Mouse (Mus musculus) liver, embryonic 11.5 days (tissue): Measurements from ENCODE around the gene Bcl6b. TPM values are rescaled to one million over a fixed set of nuclear protein-coding genes. Genes with fewer than 3 reads are reported as not detected.

Experiments
- ATAC-seq: fragments of 200-750 bp; cut with Nextera tagmentation; replicated peaks from 2 replicates; pipeline ENCODE4 v1.8.0; 2017; ENCODE audit warnings: moderate number of reproducible peaks, mild to moderate bottlenecking, moderate TSS enrichment, moderate library complexity; ENCODE audit not compliant: low FRiP score
- DNase-seq: peaks from one replicate; pipeline ENCODE4 v3.0.0-alpha.2; 2017; ENCODE audit warnings: low spot score
- H3K27ac ChIP-seq: fragments of 300-500 bp; sonication (generic); 2 replicates; pipeline ENCODE4 v1.5.1; 2014; ENCODE audit warnings: mild to moderate bottlenecking, low read depth, low read length, control low read depth
- H3K27me3 ChIP-seq: fragments of 300-500 bp; sonication (generic); replicated peaks from 2 replicates; pipeline ENCODE4 v1.6.1; 2014; ENCODE audit warnings: low read length, mixed read lengths; ENCODE audit not compliant: control insufficient read depth, insufficient read depth
- H3K36me3 ChIP-seq: fragments of 300-500 bp; sonication (generic); 2 replicates; pipeline ENCODE4 v1.6.1; 2014; ENCODE audit warnings: mild to moderate bottlenecking, low read length, moderate library complexity, mixed read lengths; ENCODE audit not compliant: control insufficient read depth, insufficient read depth
- H3K4me1 ChIP-seq: fragments of 300-500 bp; sonication (generic); replicated peaks from 2 replicates; pipeline ENCODE4 v1.6.1; 2014; ENCODE audit warnings: low read length, mixed read lengths; ENCODE audit not compliant: control insufficient read depth, insufficient read depth
- H3K4me2 ChIP-seq: fragments of 300-500 bp; sonication (generic); 2 replicates; pipeline ENCODE4 v1.6.1; 2014; ENCODE audit warnings: mild to moderate bottlenecking, control low read depth, moderate library complexity
- H3K4me3 ChIP-seq: fragments of 300-500 bp; sonication (generic); 2 replicates; pipeline ENCODE4 v1.5.1; 2014; ENCODE audit warnings: low read depth, low read length, control low read depth
- H3K9ac ChIP-seq: fragments of 300-500 bp; sonication (generic); 2 replicates; pipeline ENCODE4 v1.6.1; 2014; ENCODE audit warnings: low read depth, low read length, control low read depth
- H3K9me3 ChIP-seq: fragments of 300-500 bp; sonication (generic); 2 replicates; pipeline ENCODE4 v1.6.1; 2016; ENCODE audit warnings: low read length, inconsistent platforms, mixed read lengths; ENCODE audit not compliant: control insufficient read depth
- WGBS: fragments of 180-500 bp; shearing (Covaris S2); extraction: QIAGEN DNeasy Blood & Tissue Kit; methylation state at CpG from one replicate; pipeline ENCODE4 v1.1.7; 2014; 5-methylcytosine and 5-hydroxymethylcytosine counted together
- polyA plus RNA-seq: library from polyadenylated mRNA; unstranded; fragments of >200 nt; fragmentation: Nextera tagmentation; extraction: Ambion mirVana; gene quantifications from 2 replicates; pipeline ENCODE4 v1.2.1, GENCODE M21; 2014

Bcl6b gene
- 6.8 and 7.3 TPM in 2 replicates for polyA plus RNA-seq

GRCm38 (mm10) chr11:70229260-70230010 is at the start of gene Bcl6b:
Gene Bcl6b (minus strand): TSS chr11:70229798.
- H3K27ac ChIP-seq, result 0 out of 2 replicates have a peak within 1 kb of the TSS, but pooled peaks have one; percentile 16
- no peaks in the 10 kb centered on the region for H3K9me3 ChIP-seq
- H3K27me3 ChIP-seq, result peaks cover 44% of the 10 kb centered on the region
- peak within 1 kb of the TSS; percentile 36 for H3K9ac ChIP-seq
- no peaks in the 10 kb centered on the region for H3K36me3 ChIP-seq
- DNase-seq (no peak), ATAC-seq (0 out of 2 replicates have a peak, but pooled peaks have one; percentile 8)
- peak within 1 kb of the TSS; percentile 37 for H3K4me3 ChIP-seq
- H3K4me2 ChIP-seq, result peak within 1 kb of the TSS; percentile 66
- 3% methylated on average over 39 of the region's 39 CpGs for WGBS
- peaks cover 29% of the 10 kb centered on the region for H3K4me1 ChIP-seq

- Histone ChIP-seq H3K9ac (no peak overlapping the region), H3K4me2 (no peak overlapping the region), H3K9me3 (no peaks in the 10 kb centered on the region), H3K27ac (no peak overlapping the region), H3K27me3 (no peaks in the 10 kb centered on the region), H3K4me1 (no peaks in the 10 kb centered on the region), H3K36me3 (no peaks in the 10 kb centered on the region), H3K4me3 (no peak overlapping the region)
- no peak for DNase-seq
- 82% methylated on average over 3 of the region's 3 CpGs for WGBS
- ATAC-seq, result no peak
These were observed 49.4 kb upstream of the Bcl6b start for GRCm38 (mm10) chr11:70278961-70279360.

- H3K9me3 ChIP-seq, result no peaks in the 10 kb centered on the region
- H3K27me3 ChIP-seq, result no peaks in the 10 kb centered on the region
- no peaks in the 10 kb centered on the region for H3K4me1 ChIP-seq
- DNase-seq (no peak), ATAC-seq (no peak)
- H3K36me3 ChIP-seq, result no peaks in the 10 kb centered on the region
- no peak overlapping the region for H3K4me3 ChIP-seq
- no peak overlapping the region for H3K27ac ChIP-seq
- no peak overlapping the region for H3K9ac ChIP-seq
- H3K4me2 ChIP-seq, result no peak overlapping the region
- 86% methylated on average over 7 of the region's 7 CpGs for WGBS
These were observed 42.0 kb upstream of the Bcl6b start for GRCm38 (mm10) chr11:70271641-70272040.

DNA sequence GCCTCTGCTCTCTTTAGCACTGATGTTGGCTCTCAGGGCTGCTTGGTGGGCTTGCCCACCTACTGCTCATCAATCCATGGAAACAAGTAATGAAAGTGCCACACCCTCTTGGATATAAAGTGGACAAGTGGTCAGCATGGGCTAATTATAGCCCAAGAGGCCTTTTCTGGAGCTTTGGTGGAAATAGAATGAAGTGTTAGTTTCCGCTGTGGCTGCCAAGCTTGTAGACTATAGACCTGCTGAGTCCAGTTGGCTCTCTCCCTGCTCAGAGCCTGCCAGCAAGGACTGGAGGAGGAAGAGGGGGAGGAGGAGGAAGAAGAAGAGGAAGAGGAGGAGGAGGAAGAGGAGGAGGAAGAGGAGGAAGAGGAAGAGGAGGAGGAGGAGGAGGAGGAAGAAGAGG is 36.8 kb upstream of the Bcl6b start:
- no peak overlapping the region for H3K27ac ChIP-seq

GRCm38 (mm10) chr11:70265819-70266218 is 36.2 kb upstream of the Bcl6b start:
- H3K4me3 ChIP-seq, result no peak overlapping the region
- no peaks in the 10 kb centered on the region for H3K27me3 ChIP-seq
- H3K9ac ChIP-seq, result no peak overlapping the region
- H3K27ac ChIP-seq, result no peak overlapping the region
- H3K4me1 ChIP-seq, result no peaks in the 10 kb centered on the region
- DNase-seq, result no peak
- no peaks in the 10 kb centered on the region for H3K9me3 ChIP-seq
- H3K4me2 ChIP-seq, result no peak overlapping the region
- H3K36me3 ChIP-seq, result no peaks in the 10 kb centered on the region
- no peak for ATAC-seq
- WGBS, result 77% methylated on average over 4 of the region's 4 CpGs

More for the DNA sequence above, 36.8 kb upstream of the Bcl6b start:
- no peaks in the 10 kb centered on the region for H3K36me3 ChIP-seq
- no peaks in the 10 kb centered on the region for H3K4me1 ChIP-seq
- no peak overlapping the region for H3K4me3 ChIP-seq
- no peaks in the 10 kb centered on the region for H3K27me3 ChIP-seq
- ATAC-seq (no peak), DNase-seq (no peak)
- H3K9ac ChIP-seq, result no peak overlapping the region
- H3K4me2 ChIP-seq, result no peak overlapping the region
- WGBS, result 86% methylated on average over 1 of the region's 1 CpGs
- no peaks in the 10 kb centered on the region for H3K9me3 ChIP-seq

GRCm38 (mm10) chr11:70265252-70265651 is 35.7 kb upstream of the Bcl6b start:
- no peaks in the 10 kb centered on the region for H3K9me3 ChIP-seq
- 35% methylated on average over 3 of the region's 3 CpGs for WGBS
- no peak for DNase-seq
- ATAC-seq, result no peak
- no peaks in the 10 kb centered on the region for H3K36me3 ChIP-seq
- no peak overlapping the region for H3K4me2 ChIP-seq
- no peaks in the 10 kb centered on the region for H3K4me1 ChIP-seq
- no peak overlapping the region for H3K27ac ChIP-seq
- H3K9ac ChIP-seq, result no peak overlapping the region
- H3K4me3 ChIP-seq, result no peak overlapping the region
- H3K27me3 ChIP-seq, result no peaks in the 10 kb centered on the region

GRCm38 (mm10) chr11:70259035-70259434 is 29.4 kb upstream of the Bcl6b start:
- Histone ChIP-seq H3K27ac (no peak overlapping the region), H3K9me3 (no peaks in the 10 kb centered on the region), H3K4me2 (no peak overlapping the region), H3K4me3 (no peak overlapping the region), H3K36me3 (no peaks in the 10 kb centered on the region), H3K4me1 (0 out of 2 replicates have a peak, but pooled peaks cover 2% of the 10 kb centered on the region), H3K27me3 (peaks cover 20% of the 10 kb centered on the region), H3K9ac (no peak overlapping the region)
- DNase-seq, result no peak
- 93% methylated on average over 4 of the region's 4 CpGs for WGBS
- no peak for ATAC-seq

GRCm38 (mm10) chr11:70254931-70255531 is 25.4 kb upstream of the Bcl6b start, which contains the start of gene Alox12:
Gene Alox12 (minus strand): TSS chr11:70255353.
- Histone ChIP-seq H3K27ac (no peak within 1 kb of the TSS), H3K4me1 (0 out of 2 replicates have a peak, but pooled peaks cover 2% of the 10 kb centered on the region), H3K36me3 (no peaks in the 10 kb centered on the region), H3K27me3 (peaks cover 43% of the 10 kb centered on the region), H3K9me3 (no peaks in the 10 kb centered on the region), H3K4me3 (peak within 1 kb of the TSS; percentile 32), H3K4me2 (peak within 1 kb of the TSS; percentile 56), H3K9ac (0 out of 2 replicates have a peak within 1 kb of the TSS, but pooled peaks have one; percentile 20)
- WGBS, result 4% methylated on average over 25 of the region's 25 CpGs
- DNase-seq, result no peak
- ATAC-seq, result 0 out of 2 replicates have a peak, but pooled peaks have one; percentile 36
